ENCODE assay signal across 27 mouse cellular contexts in genomic region chr3:149704478-149704877, GRCm38 (mm10).
"Had no signal": no experiment of that assay in that cellular context is flagged by ENCODE, and none has a peak within 500 bp of the region (broad histone marks: within the 10 kb centered on the region; RNA-seq: fewer than 3 reads in every experiment).

No protein-coding gene starts in this region.

- H3K4me2 ChIP-seq: embryonic facial prominence, embryonic 12.5 days; embryonic facial prominence, embryonic 13.5 days; embryonic facial prominence, embryonic 15.5 days; forebrain, embryonic 12.5 days; forebrain, embryonic 13.5 days; forebrain, embryonic 15.5 days had no signal

- H3K9ac ChIP-seq: embryonic facial prominence, embryonic 12.5 days; embryonic facial prominence, embryonic 13.5 days; embryonic facial prominence, embryonic 15.5 days; forebrain, embryonic 12.5 days; forebrain, embryonic 13.5 days; forebrain, embryonic 15.5 days had no signal

- H3K27me3 ChIP-seq: embryonic facial prominence, embryonic 12.5 days; embryonic facial prominence, embryonic 13.5 days; embryonic facial prominence, embryonic 15.5 days; forebrain, embryonic 12.5 days; forebrain, embryonic 13.5 days; forebrain, embryonic 15.5 days had no signal

- DNase-seq: cerebellum, adult 18-20 months; cerebellum, adult 2 months; cerebellum, adult 8-10 months; cerebellum, adult 9-10 months; cerebellum, adult 9-11 months; cerebellum, postnatal 10 days; cerebellum, postnatal 14 days; cerebellum, postnatal 25 days; cerebellum, postnatal 36 days; embryo, embryonic 11 days; forebrain, postnatal 0 days; gastrocnemius, adult 2 months; gastrocnemius, postnatal 10 days; gastrocnemius, postnatal 14 days; gastrocnemius, postnatal 25 days; gastrocnemius, postnatal 36 days; heart, adult 11 months had no signal

- H3K27ac ChIP-seq: embryonic facial prominence, embryonic 10.5 days; embryonic facial prominence, embryonic 12.5 days; embryonic facial prominence, embryonic 13.5 days; embryonic facial prominence, embryonic 15.5 days; forebrain, embryonic 10.5 days; forebrain, embryonic 12.5 days; forebrain, embryonic 13.5 days; forebrain, embryonic 15.5 days; gastrocnemius, adult 2 months had no signal

- H3K4me1 ChIP-seq: embryonic facial prominence, embryonic 10.5 days; embryonic facial prominence, embryonic 12.5 days; embryonic facial prominence, embryonic 13.5 days; embryonic facial prominence, embryonic 15.5 days; forebrain, embryonic 10.5 days; forebrain, embryonic 12.5 days; forebrain, embryonic 15.5 days had no signal

- H3K4me3 ChIP-seq: embryonic facial prominence, embryonic 10.5 days; embryonic facial prominence, embryonic 12.5 days; embryonic facial prominence, embryonic 13.5 days; embryonic facial prominence, embryonic 15.5 days; erythroblast, embryonic 14.5 days; forebrain, embryonic 10.5 days; forebrain, embryonic 12.5 days; forebrain, embryonic 13.5 days had no signal

- ATAC-seq: forebrain, embryonic 16.5 days; forebrain, postnatal 0 days had no signal

- H3K9me3 ChIP-seq: embryonic facial prominence, embryonic 10.5 days; embryonic facial prominence, embryonic 12.5 days; embryonic facial prominence, embryonic 13.5 days; embryonic facial prominence, embryonic 15.5 days; forebrain, embryonic 10.5 days; forebrain, embryonic 12.5 days; forebrain, embryonic 13.5 days; forebrain, embryonic 15.5 days had no signal

- H3K36me3 ChIP-seq: embryonic facial prominence, embryonic 10.5 days; embryonic facial prominence, embryonic 12.5 days; embryonic facial prominence, embryonic 13.5 days; embryonic facial prominence, embryonic 15.5 days; forebrain, embryonic 10.5 days; forebrain, embryonic 12.5 days; forebrain, embryonic 15.5 days had no signal
